In genomic region chr7:18403407-18403806, GRCm38 (mm10) we compare ENCODE assay signal across 15 mouse cellular contexts. TPM values are rescaled to one million over a fixed set of nuclear protein-coding genes. Genes with fewer than 3 reads are reported as not detected.
DNase-seq lines count a peak whose midpoint lies in the region; ATAC-seq lines count a peak whose summit lies in the region.
"Had no signal": no experiment of that assay in that cellular context is flagged by ENCODE, and none has a peak within 500 bp of the region (broad histone marks: within the 10 kb centered on the region; RNA-seq: fewer than 3 reads in every experiment).

No protein-coding gene starts in this region.

- H3K4me2 ChIP-seq in embryonic facial prominence, embryonic 12.5 days (replicated peaks): no peak overlapping the region
- no peak overlapping the region for H3K4me2 ChIP-seq in hindbrain, embryonic 11.5 days (replicated peaks; ENCODE audit: low read depth, low read length)
- H3K4me2 ChIP-seq in midbrain, embryonic 16.5 days (ENCODE audit: low read length): no peak overlapping the region
- H3K4me2 ChIP-seq: heart, embryonic 11.5 days; stomach, embryonic 15.5 days had no signal

- peak overlapping the region; percentile 18; the same call in 1 of the 2 replicates for H3K4me3 ChIP-seq in embryonic facial prominence, embryonic 12.5 days
- no peak overlapping the region for H3K4me3 ChIP-seq in hindbrain, embryonic 11.5 days (ENCODE audit: low read depth, low read length)
- H3K4me3 ChIP-seq in midbrain, embryonic 16.5 days (ENCODE audit: low read depth, low read length): peak overlapping the region; percentile 20

- H3K27ac ChIP-seq in embryonic facial prominence, embryonic 12.5 days: no peak overlapping the region
- H3K27ac ChIP-seq in hindbrain, embryonic 11.5 days (ENCODE audit: low read depth, low read length): no peak overlapping the region
- no peak overlapping the region for H3K27ac ChIP-seq in midbrain, embryonic 16.5 days (ENCODE audit: low read length)
- H3K27ac ChIP-seq: stomach, embryonic 15.5 days had no signal

- H3K9me3 ChIP-seq in embryonic facial prominence, embryonic 12.5 days: peaks cover 13% of the 10 kb centered on the region
- H3K9me3 ChIP-seq in hindbrain, embryonic 11.5 days (ENCODE audit: control insufficient read depth, low read length): no peaks in the 10 kb centered on the region
- peaks cover 11% of the 10 kb centered on the region for H3K9me3 ChIP-seq in midbrain, embryonic 16.5 days (replicated peaks; ENCODE audit: control insufficient read depth, low read length, poor library complexity, severe bottlenecking)
- H3K9me3 ChIP-seq: stomach, embryonic 15.5 days had no signal

- H3K36me3 ChIP-seq in embryonic facial prominence, embryonic 12.5 days: no peaks in the 10 kb centered on the region
- no peaks in the 10 kb centered on the region for H3K36me3 ChIP-seq in hindbrain, embryonic 11.5 days (ENCODE audit: control insufficient read depth, insufficient read depth, low read length)
- no peaks in the 10 kb centered on the region for H3K36me3 ChIP-seq in midbrain, embryonic 16.5 days (ENCODE audit: control insufficient read depth, insufficient read depth, low read length)
- H3K36me3 ChIP-seq: stomach, embryonic 15.5 days had no signal

- ATAC-seq in embryonic facial prominence, embryonic 12.5 days (ENCODE audit: insufficient number of reproducible peaks, insufficient read depth, low FRiP score, low TSS enrichment): no peak
- ATAC-seq in hindbrain, embryonic 11.5 days (ENCODE audit: low FRiP score): peak; percentile 63; the same call in 1 of the 2 replicates
- peak; percentile 62; the same call in 1 of the 2 replicates for ATAC-seq in midbrain, embryonic 16.5 days
- ATAC-seq: inflammation-experienced regulatory T-cells, adult 6 months had no signal

- peak; percentile 12 for DNase-seq in kidney, adult 18-20 months
- no peak for DNase-seq in kidney, postnatal 10 days
- DNase-seq in hindbrain, embryonic 11.5 days (ENCODE audit: low spot score): peak; percentile 2
- no peak for DNase-seq in ovary, postnatal 10 days (ENCODE audit: low spot score)
- DNase-seq in adrenal gland, postnatal 10 days: no peak
- DNase-seq in right cerebral cortex, adult 18-20 months: no peak
- DNase-seq: B cell, adult 2 months; layer of hippocampus, adult 9-11 months; lung, adult 2 months had no signal

- H3K27me3 ChIP-seq in embryonic facial prominence, embryonic 12.5 days: no peaks in the 10 kb centered on the region
- no peaks in the 10 kb centered on the region for H3K27me3 ChIP-seq in hindbrain, embryonic 11.5 days (ENCODE audit: control insufficient read depth, insufficient read depth, low read length)
- H3K27me3 ChIP-seq in midbrain, embryonic 16.5 days (ENCODE audit: control insufficient read depth, insufficient read depth, low read depth, low read length): no peaks in the 10 kb centered on the region
- H3K27me3 ChIP-seq: stomach, embryonic 15.5 days had no signal

- H3K9ac ChIP-seq in embryonic facial prominence, embryonic 12.5 days: no peak overlapping the region
- no peak overlapping the region for H3K9ac ChIP-seq in hindbrain, embryonic 11.5 days (ENCODE audit: low read depth, low read length)
- no peak overlapping the region for H3K9ac ChIP-seq in midbrain, embryonic 16.5 days (ENCODE audit: low read depth, low read length)
- H3K9ac ChIP-seq: stomach, embryonic 15.5 days had no signal

- no peaks in the 10 kb centered on the region for H3K4me1 ChIP-seq in embryonic facial prominence, embryonic 12.5 days
- no peaks in the 10 kb centered on the region for H3K4me1 ChIP-seq in hindbrain, embryonic 11.5 days (replicated peaks; ENCODE audit: control insufficient read depth, insufficient read depth, low read length)
- no peaks in the 10 kb centered on the region for H3K4me1 ChIP-seq in midbrain, embryonic 16.5 days (ENCODE audit: control insufficient read depth, insufficient read depth, low read length)
- H3K4me1 ChIP-seq: stomach, embryonic 15.5 days had no signal

- 43% methylated on average over 10 of the region's 11 CpGs for WGBS in embryonic facial prominence, embryonic 12.5 days
- 48% methylated on average over 11 of the region's 11 CpGs for WGBS in hindbrain, embryonic 11.5 days
- WGBS in midbrain, embryonic 16.5 days: 46% methylated on average over 10 of the region's 11 CpGs

RNA-seq across cellular contexts. Expression of gene Psg28, which starts 28.4 kb away (rescaled TPM):
- polyA plus RNA-seq in embryonic facial prominence, embryonic 12.5 days (2016; fragmentation: Nextera tagmentation; extraction: Ambion mirVana): not detected in 2 replicates
- not detected in 2 replicates for polyA plus RNA-seq in hindbrain, embryonic 11.5 days (2014; fragmentation: Nextera tagmentation; extraction: Ambion mirVana)
- not detected in 2 replicates for polyA plus RNA-seq in midbrain, embryonic 16.5 days (2015; fragmentation: Nextera tagmentation; extraction: Ambion mirVana)
- not detected for total RNA-seq in adrenal gland, postnatal 10 days (2021)
- polyA plus RNA-seq: heart, embryonic 11.5 days; inflammation-experienced regulatory T-cells, adult 6 months; limb, embryonic 11.5 days; lung, adult 2 months; stomach, embryonic 15.5 days had no signal

RNA-seq across cellular contexts. Expression of gene Psg18, which starts 48.6 kb away (rescaled TPM):
- not detected in 2 replicates for polyA plus RNA-seq in embryonic facial prominence, embryonic 12.5 days (2016; fragmentation: Nextera tagmentation; extraction: Ambion mirVana)
- not detected in 2 replicates for polyA plus RNA-seq in hindbrain, embryonic 11.5 days (2014; fragmentation: Nextera tagmentation; extraction: Ambion mirVana)
- not detected in 2 replicates for polyA plus RNA-seq in midbrain, embryonic 16.5 days (2015; fragmentation: Nextera tagmentation; extraction: Ambion mirVana)
- not detected for total RNA-seq in adrenal gland, postnatal 10 days (2021)
- polyA plus RNA-seq: heart, embryonic 11.5 days; inflammation-experienced regulatory T-cells, adult 6 months; limb, embryonic 11.5 days; lung, adult 2 months; stomach, embryonic 15.5 days had no signal

Comparison
In these comparisons a context has a peak if more than half of its experiments do, and no peak if none do; other contexts are left out.
1. DNase-seq: peak in kidney, adult 18-20 months (single experiment) and hindbrain, embryonic 11.5 days (single experiment); none in kidney, postnatal 10 days (single experiment), ovary, postnatal 10 days (single experiment), adrenal gland, postnatal 10 days (single experiment) and right cerebral cortex, adult 18-20 months (single experiment).